Mouse (Mus musculus): ENCODE results near the gene Grip1.

The Grip1 gene

DNA sequence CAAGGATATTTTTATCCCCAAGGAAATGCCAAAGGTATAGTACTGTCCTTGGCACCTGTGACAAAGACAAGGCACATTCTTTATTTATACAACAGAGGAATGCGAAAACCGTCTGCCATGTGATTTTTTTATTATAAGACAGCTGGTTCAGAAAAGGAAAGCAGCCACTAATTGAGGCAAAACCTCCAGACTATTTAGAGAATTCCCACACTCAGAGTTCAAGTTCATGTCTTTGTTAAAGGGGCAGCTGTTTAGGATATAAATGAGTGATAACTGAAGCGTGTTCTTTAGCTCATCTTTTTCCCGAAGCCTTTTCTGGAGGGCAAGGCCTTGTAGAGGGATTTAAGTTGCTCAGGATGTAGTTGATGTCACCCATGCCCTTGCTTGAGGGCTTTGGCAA lies 126.4 kb downstream of the Grip1 start:
- no peak for DNase-seq

- peak in 1 of 2 experiments; percentile 21 for DNase-seq
Observed at GRCm38 (mm10) chr10:119584666-119585065, 131.0 kb downstream of the Grip1 start.

- no peak for DNase-seq
Observed at GRCm38 (mm10) chr10:119586976-119587375, 133.3 kb downstream of the Grip1 start.

GRCm38 (mm10) chr10:119596822-119597221 lies 143.2 kb downstream of the Grip1 start:
- peak in 1 of 2 experiments; percentile 2 for DNase-seq

DNA sequence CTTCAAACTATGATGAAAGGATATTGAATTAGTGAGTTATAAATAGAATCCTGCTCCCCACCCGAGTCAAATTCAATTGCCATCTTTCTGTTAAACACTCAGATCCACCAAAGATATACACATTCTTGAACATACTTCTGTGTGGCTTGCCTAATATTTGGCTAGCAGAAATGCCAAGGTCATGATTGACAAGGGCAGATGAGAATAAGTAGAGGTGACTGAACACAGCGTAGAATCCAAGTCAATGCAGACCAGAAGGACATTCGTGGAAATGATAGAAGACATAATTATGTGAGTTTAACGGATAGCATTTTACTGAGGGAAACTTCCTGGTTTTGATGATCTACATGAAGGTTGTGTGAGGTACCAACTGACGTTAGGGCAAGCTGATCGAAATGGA lies 153.9 kb downstream of the Grip1 start:
- DNase-seq: no peak

- DNase-seq: no peak
Observed at GRCm38 (mm10) chr10:119608998-119609397, 155.4 kb downstream of the Grip1 start.

GRCm38 (mm10) chr10:119610279-119610895 lies 156.8 kb downstream of the Grip1 start:
- DNase-seq: peak in 1 of 2 experiments; percentile 11

DNA sequence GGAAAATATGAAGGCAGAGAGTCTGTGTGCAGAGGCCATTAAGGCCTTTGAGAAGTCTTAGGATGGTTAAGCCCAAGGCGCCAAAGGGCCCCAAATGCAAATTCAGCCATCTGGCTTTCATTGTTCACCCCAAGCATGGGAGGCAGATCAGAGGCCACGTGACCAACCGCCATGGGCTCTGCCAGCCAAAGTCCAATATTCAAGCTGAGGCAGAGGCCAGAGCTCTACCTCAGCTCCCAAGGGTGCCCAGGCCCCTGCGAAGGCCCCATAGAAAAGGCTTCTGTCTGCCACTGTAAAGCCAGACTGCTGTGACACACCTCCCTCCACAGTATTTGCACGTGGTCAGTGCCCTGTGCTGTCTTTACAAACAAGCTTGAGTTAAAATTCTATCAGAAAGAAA lies 158.4 kb downstream of the Grip1 start:
- DNase-seq: no peak

DNA sequence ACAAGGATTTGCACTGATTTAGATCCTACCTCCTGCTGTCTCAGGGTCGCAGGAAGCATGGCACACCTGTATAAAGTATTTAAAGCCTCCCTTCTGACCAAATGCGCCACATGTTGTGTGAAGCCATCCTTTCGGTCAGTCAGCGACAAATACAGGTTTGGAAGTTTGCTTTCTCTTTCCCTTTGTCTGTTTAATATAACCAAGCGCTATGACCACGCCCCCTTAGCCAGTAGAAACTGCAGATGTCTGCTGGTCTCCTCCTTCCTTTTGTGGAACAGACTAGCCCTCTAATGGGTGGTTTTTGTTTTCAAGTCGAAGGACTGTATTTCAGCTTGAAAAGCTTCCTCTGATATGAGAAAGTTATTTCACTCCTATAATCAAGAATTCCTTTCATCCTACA lies 161.1 kb downstream of the Grip1 start:
- peak in 1 of 2 experiments; percentile 16 for DNase-seq

DNA sequence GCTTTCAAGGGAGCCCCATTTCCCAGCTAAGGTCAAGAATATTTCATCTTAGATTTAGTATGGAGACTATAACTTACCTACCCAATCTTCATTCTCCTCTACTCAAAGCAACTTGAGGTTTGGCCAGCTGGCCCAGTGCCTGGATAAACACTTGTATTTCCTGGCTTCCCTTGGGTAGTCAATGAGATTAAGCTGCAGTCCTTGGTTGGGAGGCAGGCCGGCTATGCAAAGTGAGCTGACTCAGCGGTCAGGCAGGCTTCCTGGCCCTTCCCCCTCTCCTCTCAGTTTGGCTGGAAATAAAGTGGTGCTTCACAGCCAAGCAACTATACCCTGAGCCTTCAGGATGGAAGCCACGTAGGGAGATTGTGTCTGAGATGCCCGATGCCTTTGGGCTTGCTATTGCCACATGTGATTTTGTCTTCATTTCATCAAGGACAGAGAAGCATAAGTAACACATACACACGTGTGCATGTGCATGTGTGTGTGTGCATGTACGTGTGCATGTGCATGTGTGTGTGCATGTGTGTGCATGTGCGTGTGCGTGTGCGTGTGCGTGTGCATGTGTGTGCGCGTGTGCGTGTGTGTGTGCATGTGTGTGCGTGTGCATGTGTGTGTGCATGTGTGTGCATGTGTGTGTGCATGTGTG lies 161.7 kb downstream of the Grip1 start:
- DNase-seq: peak; percentile 92 to 93

DNA sequence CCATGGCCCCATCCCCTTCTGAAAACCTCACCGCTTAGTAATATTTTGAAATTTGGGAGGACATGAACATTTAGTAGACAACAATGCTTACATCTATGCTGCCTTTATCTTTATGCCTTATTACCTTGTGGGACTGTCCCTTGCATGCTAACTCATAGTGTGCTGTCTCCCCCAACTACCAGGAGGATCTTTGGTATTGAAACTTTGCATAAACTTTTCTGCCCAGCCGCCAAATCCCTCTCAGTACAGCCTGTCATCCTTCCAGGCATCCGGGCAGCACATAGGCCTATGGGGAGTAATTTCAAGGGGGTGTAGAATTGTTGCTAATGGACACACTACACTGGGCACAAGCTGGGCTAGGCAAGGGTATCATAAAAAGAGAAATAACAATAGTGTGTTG lies 162.4 kb downstream of the Grip1 start:
- no peak for DNase-seq

DNA sequence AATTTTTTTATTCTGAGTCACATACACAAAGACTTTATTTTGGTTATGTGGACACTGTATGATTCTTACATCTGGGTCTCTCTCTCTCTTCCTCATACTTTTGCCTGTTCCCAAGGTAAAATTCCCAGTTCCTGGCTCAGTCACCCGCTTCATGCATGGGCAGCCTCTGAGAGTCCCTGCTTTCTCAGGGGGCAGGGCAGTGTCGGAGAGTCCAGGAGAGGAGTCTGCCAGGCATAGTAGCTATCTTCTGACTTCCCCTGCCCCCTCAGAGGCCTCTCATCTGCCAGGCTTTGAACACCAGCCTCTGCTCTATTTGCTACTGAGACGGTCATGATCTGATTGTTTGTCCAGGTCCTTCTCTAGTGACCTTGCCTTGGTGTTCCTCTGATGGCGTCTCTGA lies 175.0 kb downstream of the Grip1 start:
- no peak for DNase-seq

GRCm38 (mm10) chr10:119630401-119630800 lies 176.8 kb downstream of the Grip1 start:
- DNase-seq: no peak

DNA sequence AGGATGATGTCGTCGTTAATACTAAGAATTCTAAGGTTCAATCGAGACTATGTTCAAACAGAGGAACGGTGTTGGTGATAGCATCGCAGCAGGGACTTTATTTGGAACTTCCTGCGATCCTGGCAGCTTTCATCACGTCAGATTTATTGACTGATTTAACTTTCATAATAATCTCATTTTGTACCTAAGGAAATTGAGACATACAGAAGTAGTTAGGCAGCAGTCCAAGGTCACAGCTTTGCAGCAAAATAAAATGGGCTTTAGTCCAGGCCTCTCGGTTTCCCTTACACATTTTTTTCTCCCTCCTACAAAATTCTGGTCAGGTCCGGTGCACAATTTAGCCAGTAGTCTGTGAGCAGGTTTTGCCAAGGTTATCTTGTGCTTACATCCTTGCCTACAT lies 178.3 kb downstream of the Grip1 start:
- no peak for DNase-seq

GRCm38 (mm10) chr10:119634544-119634943 lies 180.9 kb downstream of the Grip1 start:
- no peak for DNase-seq

DNA sequence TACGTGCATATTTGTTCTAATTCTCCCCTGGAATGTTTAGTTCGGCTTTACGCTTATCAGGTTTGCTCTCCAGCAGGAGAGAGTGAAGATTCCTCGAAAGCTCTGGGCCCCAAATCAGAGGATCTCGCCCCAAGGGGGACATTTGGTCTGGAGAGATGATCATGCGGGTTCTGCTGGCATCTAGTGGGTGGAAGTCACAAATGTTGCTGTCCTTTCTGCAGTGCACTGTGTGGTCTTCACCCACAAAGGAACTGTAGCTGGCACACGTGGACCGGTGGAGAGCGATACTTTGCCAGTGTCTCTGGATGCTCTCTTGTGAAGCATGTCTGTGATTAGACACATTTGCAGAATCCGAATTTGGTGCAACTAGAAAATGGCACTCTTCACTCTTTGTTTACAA lies 186.9 kb downstream of the Grip1 start:
- DNase-seq: no peak

- DNase-seq: no peak
Observed at GRCm38 (mm10) chr10:119641011-119641410, 187.4 kb downstream of the Grip1 start.

DNA sequence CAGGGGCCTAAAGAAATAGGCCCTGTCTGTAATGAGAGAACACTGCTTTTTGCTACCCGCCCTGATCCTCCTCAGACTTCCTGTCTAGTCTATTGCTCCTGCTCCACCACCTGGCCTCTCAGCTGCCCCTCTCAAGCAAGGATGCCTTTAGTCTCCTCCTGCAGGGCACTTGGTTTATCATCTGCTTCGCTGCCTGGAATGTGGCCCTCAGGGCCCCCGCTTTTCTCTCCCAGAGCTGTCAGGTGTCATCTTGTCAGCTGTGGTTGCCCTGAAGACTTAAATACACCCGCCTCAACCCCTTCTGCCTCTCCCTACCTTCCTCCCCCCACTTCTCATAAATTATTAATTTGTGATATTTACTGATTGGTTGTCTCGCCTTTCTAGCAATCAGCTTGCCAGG lies 190.7 kb downstream of the Grip1 start:
- DNase-seq: no peak

DNA sequence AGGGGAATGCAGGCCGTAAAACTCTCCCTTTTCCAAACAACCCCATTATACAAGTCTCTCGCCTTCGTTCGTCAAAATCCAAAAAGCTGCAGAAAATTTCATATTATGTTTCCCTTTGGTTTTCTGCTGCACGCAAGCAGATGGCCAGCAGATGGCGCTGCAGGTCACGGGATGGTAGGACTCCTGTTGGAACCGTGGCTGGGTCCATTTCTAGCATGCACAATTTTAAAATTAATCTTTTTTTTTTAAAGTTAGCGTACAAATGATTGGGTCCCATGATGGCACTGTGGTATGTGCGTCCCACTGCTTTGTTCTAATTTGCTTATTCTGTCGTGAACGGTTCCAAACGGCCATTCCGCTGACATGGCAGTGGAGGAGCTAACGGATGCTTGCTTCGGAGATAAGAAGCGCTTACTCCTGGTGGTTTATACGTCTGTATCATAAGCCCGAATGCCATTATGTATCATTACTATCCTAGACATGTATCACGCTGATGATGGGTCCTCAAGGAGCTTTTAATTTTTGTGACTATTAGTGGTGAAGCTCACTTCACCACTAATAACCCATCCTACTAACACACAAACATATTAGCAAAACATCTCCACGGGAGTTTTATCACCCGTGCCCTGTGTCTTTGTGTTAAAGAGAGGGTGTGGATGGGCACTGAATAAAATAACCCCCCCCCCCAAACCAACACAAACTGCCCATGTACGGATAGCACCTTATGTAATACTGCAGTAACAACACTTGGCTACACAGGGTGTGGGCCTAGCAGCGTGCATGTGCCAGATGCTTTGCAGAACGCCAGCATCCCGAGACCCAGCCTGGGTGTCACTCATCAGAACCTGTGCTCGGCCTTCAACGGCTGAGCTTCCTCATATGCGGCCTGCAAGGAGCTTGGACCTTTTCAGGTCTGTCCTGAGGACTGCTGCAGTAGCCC lies 193.1 kb downstream of the Grip1 start:
- DNase-seq: peak in 1 of 2 experiments; percentile 14

DNA sequence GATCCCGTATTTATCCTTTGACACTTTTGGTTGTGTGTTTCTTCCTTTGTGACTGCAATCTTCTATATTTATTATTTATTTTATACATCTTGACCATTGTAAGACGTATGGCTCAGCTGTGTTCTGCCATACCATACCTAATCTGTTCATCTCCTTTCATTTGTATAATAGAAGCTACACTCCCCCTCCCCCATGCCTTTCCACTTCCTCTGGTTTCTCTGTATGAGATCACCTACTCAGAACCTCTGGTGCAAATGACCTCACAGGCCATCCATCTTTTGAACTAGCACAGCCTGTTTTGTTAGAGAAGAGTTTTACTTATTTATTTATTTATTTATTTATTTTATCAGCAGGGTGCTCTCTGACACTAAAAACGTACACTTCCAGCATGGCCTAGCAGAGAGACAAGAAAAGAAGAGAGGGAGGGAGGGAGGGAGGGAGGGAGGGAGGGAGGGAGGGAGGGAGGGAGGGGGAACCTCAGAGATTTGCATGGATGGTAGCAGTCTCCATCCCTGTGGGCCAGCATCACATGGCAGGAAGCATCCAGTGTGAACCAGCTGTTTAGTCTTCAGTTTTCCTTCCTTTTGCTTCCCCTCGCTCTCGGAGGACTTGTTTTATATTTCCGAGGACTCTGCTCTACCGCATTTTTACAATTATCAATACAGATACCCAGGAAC lies 207.2 kb downstream of the Grip1 start:
- no peak for DNase-seq

- DNase-seq: no peak
Observed at GRCm38 (mm10) chr10:119663586-119663985, 210.0 kb downstream of the Grip1 start.

DNA sequence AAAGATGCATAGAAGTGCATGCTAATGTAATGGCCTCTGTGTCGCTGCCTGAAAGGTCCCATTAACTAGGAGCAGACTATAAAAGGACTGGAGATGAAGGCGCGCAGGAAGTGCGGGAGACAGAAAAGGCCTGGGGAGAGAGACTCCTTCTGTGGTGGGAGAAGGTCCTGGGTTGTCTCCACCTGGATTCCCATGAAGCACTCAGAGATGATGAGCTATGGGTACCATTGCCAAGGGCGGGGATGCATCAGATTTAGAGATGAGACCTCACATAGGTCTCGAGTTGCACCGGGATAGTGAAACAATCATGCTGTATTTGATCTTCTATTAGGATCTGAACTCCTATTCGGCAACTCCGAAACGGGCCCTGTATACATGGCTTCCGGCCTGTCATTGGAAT lies 212.8 kb downstream of the Grip1 start:
- no peak for DNase-seq

- DNase-seq: no peak
Observed at GRCm38 (mm10) chr10:119670456-119670855, 216.8 kb downstream of the Grip1 start.

Data from lung, adult 18-20 months (tissue).